Mouse (Mus musculus) hindbrain, embryonic 16.5 days (tissue): ENCODE measurements around the gene Prkrip1. TPM values are rescaled to one million over a fixed set of nuclear protein-coding genes. Genes with fewer than 3 reads are reported as not detected.
A peak's percentile ranks its signal among the peaks of the same experiment; 100 is the strongest.

ENCODE experiments used
- ATAC-seq: fragments of 200-750 bp; cut with Nextera tagmentation; 2 replicates; pipeline ENCODE4 v1.8.0; 2017; ENCODE audit warnings: moderate TSS enrichment, moderate library complexity
- H3K27ac ChIP-seq: fragments of 300-500 bp; sonication (generic); 2 replicates; pipeline ENCODE4 v1.5.1; 2014; ENCODE audit warnings: low read depth, mild to moderate bottlenecking, control low read depth, low read length, moderate library complexity
- H3K27me3 ChIP-seq: fragments of 300-500 bp; sonication (generic); replicated peaks from 2 replicates; pipeline ENCODE4 v1.6.1; 2014; ENCODE audit warnings: low read length; ENCODE audit not compliant: control insufficient read depth, insufficient read depth
- H3K36me3 ChIP-seq: fragments of 300-500 bp; sonication (generic); 2 replicates; pipeline ENCODE4 v1.6.1; 2014; ENCODE audit warnings: mild to moderate bottlenecking, low read length, moderate library complexity, mixed read lengths; ENCODE audit not compliant: control insufficient read depth, insufficient read depth
- H3K4me1 ChIP-seq: fragments of 300-500 bp; sonication (generic); 2 replicates; pipeline ENCODE4 v1.6.1; 2014; ENCODE audit warnings: low read depth, low read length; ENCODE audit not compliant: control insufficient read depth, insufficient read depth
- H3K4me2 ChIP-seq: fragments of 300-500 bp; sonication (generic); 2 replicates; pipeline ENCODE4 v1.6.1; 2014; ENCODE audit warnings: mild to moderate bottlenecking, low read length, control low read depth, moderate library complexity
- H3K4me3 ChIP-seq: fragments of 300-500 bp; sonication (generic); 2 replicates; pipeline ENCODE4 v1.5.1; 2014; ENCODE audit warnings: mild to moderate bottlenecking, low read length, control low read depth, moderate library complexity
- H3K9ac ChIP-seq: fragments of 300-500 bp; sonication (generic); 2 replicates; pipeline ENCODE4 v1.6.1; 2014; ENCODE audit warnings: low read depth, mild to moderate bottlenecking, control low read depth, low read length, moderate library complexity
- H3K9me3 ChIP-seq: fragments of 300-500 bp; sonication (generic); 2 replicates; pipeline ENCODE4 v1.6.1; 2014; ENCODE audit warnings: mild to moderate bottlenecking, low read length, moderate library complexity; ENCODE audit not compliant: control insufficient read depth
- WGBS: fragments of 180-500 bp; shearing (Covaris S2); extraction: QIAGEN DNeasy Blood & Tissue Kit; methylation state at CpG from one replicate; pipeline ENCODE4 v1.1.7; 2014; 5-methylcytosine and 5-hydroxymethylcytosine counted together
- polyA plus RNA-seq: library from polyadenylated mRNA; unstranded; fragments of >200 nt; fragmentation: Nextera tagmentation; extraction: Ambion mirVana; gene quantifications from 2 replicates; pipeline ENCODE4 v1.2.1, GENCODE M21; 2015

Prkrip1 gene
- polyA plus RNA-seq: 63.1 and 67.2 TPM in 2 replicates

DNA sequence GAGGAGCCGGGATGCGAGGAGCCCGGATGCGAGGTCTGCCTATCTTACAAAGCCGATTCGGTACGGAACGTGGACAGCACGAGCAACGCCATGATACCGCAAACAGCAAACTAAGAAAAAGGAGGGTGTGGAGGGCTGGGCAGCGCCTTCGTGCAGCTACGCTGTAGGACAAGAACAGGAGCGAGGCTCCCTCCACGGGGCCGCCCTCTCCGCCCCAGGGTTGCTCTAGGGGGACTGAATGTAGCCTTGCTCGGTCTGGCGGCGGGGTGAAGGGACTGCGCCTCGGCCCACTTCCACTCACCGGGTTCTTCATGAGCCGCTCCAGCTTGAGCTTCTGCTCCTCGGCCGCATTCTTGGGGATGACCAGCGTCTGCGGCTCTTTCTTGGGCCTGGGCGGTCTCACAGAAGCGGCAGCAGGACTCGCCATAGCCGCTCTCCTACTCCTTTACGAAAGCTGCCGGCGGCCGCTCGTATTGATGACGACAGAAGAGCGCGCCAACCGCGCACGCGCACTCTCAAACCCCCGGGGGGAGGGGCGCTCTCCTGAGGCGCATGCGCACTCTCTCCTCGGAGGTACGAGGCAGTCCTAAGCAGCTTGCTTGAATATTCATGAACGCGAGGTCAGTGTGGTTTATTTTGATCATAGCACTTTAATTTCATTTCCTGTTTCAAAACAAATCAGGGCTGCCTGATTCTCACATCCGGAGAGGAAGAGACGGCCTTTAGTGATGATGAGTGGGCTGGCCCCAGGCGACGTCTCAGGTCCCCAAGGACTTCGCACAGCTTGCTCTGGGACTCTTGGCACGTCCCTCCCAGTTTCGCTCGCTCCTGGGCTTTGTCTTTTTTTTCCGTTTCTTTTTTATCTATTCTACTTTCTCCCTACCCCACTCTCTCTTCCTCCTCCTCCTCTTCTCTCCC, at the start of gene Prkrip1:
Gene Prkrip1, minus strand, starts transcription at position 490 of the 918 bp plus-strand sequence.
- Histone ChIP-seq H3K27me3 (no peaks in the 10 kb centered on the region), H3K4me1 (peaks cover 10% of the 10 kb centered on the region), H3K9ac (peak within 1 kb of the TSS; percentile 91), H3K27ac (peak within 1 kb of the TSS; percentile 83), H3K36me3 (peaks cover 13% of the 10 kb centered on the region), H3K4me2 (peak within 1 kb of the TSS; percentile 92), H3K9me3 (no peaks in the 10 kb centered on the region), H3K4me3 (peak within 1 kb of the TSS; percentile 92)
- WGBS: under 1% methylated on average over 62 of the region's 62 CpGs
- peak; percentile 89 for ATAC-seq

DNA sequence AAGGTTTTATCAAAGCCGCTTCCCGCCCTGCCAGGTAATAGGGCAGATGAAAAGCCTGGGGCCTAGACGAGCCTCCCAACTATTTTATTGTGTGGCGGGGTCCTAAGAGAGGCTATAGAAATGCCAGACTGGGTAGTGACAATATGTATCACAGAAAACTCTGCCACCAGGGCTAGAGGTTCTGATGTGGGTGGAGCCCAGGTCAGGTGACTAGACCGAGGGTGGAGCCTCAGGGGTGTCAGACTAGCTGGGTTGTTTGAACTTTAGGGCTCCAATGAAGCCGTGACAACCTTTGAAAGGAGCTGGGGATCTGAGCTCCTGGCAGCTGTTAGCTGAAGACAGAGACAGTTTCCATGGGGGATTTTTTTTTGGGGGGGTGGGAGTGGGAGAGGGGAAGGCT, 49.7 kb upstream of the Prkrip1 start:
- 66% methylated on average over 6 of the region's 6 CpGs for WGBS
- H3K36me3 ChIP-seq: peaks cover 3% of the 10 kb centered on the region
- no peak overlapping the region for H3K27ac ChIP-seq
- ATAC-seq: no peak
- peaks cover 9% of the 10 kb centered on the region for H3K4me1 ChIP-seq
- no peak overlapping the region for H3K4me2 ChIP-seq
- no peak overlapping the region for H3K9ac ChIP-seq
- no peak overlapping the region for H3K4me3 ChIP-seq
- no peaks in the 10 kb centered on the region for H3K27me3 ChIP-seq
- H3K9me3 ChIP-seq: no peaks in the 10 kb centered on the region

DNA sequence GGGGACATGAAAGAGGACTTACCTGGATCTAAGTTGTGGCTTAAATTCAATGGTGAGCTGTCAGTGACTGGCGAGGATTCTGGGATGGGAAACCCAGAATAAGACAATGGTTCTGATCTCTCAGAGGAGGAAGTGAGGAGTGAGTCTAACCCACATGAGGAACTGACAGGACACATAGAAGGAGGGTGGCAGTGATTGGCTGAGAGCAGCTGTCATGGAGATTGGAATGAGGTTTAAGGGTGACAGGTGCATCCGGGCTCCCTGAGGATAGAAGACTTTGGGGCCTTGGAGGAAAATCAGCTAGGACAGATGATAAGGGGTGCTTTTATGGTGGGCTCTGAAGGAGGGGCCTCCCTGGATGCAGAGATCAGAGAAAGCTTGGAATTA, 47.7 kb upstream of the Prkrip1 start, which contains the start of gene Sh2b2:
Gene Sh2b2, minus strand, starts transcription at position 105 of the 387 bp plus-strand sequence.
- H3K36me3 ChIP-seq: peaks cover 3% of the 10 kb centered on the region
- peaks cover 17% of the 10 kb centered on the region for H3K4me1 ChIP-seq
- H3K4me2 ChIP-seq: peak within 1 kb of the TSS; percentile 92
- ATAC-seq: no peak
- H3K4me3 ChIP-seq: peak within 1 kb of the TSS; percentile 83
- WGBS: 86% methylated on average over 2 of the region's 2 CpGs
- H3K9me3 ChIP-seq: no peaks in the 10 kb centered on the region
- no peaks in the 10 kb centered on the region for H3K27me3 ChIP-seq
- peak within 1 kb of the TSS; percentile 84 for H3K27ac ChIP-seq
- H3K9ac ChIP-seq: peak within 1 kb of the TSS; percentile 77

DNA sequence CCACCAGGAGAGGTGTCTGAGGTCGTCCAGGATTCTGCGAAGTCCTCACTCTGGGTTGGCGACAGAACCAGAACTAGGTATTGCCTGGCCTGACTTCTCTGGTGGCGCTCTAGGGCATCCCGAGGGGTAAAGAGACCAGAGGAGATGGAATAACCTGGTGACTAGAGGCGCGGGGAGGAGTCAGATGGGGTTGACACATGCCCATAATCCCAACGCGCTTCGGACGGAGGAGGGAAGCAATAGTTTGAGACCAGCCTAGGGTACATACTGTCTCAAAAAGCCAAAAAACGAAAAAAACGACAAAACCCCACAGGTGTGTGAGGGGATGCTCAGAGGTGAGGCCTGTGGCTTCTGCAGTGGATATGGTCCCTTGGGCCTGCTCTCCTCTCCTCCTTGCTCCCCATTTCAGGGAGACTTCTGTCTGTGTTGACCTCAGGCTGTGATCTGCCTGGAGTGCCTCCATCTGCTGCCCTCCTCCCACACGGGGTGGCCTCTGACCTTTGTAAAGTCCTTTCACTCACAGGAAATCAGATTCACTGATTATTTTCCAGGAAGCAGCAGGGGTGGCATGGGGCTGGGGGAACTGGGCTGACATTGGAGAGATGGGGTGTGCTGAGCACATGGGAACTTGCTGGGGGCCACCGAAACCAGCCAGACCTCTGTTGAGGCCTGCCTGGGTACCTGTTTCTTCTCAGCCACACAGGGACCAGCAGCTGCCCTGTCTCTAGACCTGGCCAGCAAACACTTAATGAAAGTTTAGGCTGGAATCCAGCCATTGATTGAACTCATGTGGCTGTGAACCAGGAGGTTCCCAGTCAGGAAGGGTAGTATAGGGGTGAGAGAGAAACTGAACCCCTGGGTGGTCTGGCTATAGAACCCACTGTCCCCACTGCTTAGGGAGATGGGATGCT, 47.0 kb upstream of the Prkrip1 start:
- Histone ChIP-seq H3K27me3 (no peaks in the 10 kb centered on the region), H3K4me1 (peaks cover 20% of the 10 kb centered on the region), H3K9me3 (no peaks in the 10 kb centered on the region), H3K4me3 (peak overlapping the region; percentile 83), H3K9ac (peak overlapping the region; percentile 77), H3K27ac (peak overlapping the region; percentile 84), H3K36me3 (peaks cover 3% of the 10 kb centered on the region), H3K4me2 (peak overlapping the region; percentile 92)
- ATAC-seq: no peak; the same call in 1 of the 2 replicates
- WGBS: 14% methylated on average over 15 of the region's 15 CpGs

DNA sequence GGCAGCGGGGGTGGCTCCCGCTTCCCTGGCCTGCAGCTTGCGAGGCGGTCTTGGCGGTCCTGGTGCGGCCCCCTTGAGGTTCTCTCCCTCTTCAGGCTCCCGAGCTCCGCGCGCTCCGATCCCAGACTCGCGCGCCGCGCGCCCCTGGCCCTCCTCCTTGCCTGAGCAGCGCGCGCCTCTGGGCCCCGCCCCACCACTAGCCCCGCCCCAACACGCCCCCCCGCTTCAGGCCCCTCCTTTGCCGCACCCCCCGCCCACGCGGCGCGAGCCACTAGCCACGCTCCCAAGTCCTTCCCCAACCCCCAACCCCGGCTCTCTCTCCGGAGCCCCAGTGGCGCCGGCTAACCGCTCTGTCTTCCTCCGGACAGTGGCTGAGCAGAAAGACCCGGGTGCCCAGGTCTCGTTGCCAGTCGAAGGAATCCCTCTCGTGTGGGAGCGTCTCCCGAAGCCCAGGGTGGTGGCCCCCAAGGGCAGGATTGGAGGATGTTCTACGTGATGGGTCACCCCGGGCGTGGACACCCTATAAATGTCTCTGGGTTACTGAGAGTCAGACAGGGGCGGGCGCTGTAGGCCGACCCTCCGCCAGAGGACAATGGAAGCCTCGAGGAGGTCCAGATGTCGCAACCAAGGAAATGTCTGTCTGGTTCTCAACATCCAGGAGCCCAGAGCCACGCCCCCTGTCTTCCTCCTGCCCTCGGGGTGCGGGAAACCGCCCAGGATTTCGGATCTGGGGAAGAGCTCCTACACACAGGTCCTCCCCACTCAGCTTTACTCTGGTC, 46.2 kb upstream of the Prkrip1 start:
- H3K9me3 ChIP-seq: no peaks in the 10 kb centered on the region

DNA sequence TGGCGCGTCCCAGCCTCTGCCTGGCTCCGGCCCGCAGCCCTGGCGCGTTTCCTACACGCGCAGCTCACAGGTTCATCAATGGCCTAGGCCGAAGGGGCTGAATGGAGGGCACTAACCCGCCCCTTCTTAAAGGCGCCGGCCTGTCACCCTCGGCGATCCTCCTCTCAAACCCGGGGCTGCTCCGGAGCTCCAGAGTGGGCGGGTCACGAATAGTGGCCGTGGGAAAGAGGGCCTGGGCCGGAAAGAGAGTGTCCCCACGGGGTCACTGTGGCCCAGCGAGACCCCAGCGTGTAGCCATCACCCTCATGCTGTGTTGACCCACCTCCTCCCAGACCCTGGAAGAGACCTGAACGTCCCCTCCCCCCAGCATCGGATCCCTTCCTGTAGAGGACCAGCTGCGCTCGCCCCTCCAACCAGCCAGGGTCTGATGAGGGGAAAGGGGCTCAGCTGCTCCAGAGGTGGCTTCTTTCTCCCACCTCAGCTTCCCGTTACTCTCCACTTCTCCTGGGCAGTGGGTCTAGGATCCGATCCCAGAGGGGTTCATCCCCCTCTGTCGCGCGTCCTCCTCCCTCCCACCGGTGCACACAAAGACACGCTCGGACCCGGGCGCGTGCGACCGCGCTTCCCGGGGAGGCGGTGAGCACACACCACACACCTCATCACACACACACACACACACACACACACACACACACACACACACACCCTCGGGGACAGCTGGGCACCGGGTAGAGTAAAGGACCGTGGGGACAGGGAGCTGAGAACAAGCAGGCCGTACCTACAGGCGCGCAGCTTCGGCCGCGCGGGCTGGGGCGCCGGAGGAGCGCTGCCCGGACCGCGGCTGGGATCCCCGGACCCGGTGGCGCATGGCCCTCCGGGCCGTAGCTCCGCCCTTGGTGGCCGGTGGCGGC, 45.3 kb upstream of the Prkrip1 start:
- H3K36me3 ChIP-seq: no peaks in the 10 kb centered on the region
- H3K9me3 ChIP-seq: no peaks in the 10 kb centered on the region
- WGBS: under 1% methylated on average over 58 of the region's 67 CpGs
- peak overlapping the region; percentile 91 for H3K9ac ChIP-seq
- ATAC-seq: peak; percentile 57
- H3K4me2 ChIP-seq: peak overlapping the region; percentile 92
- peak overlapping the region; percentile 83 for H3K4me3 ChIP-seq
- H3K4me1 ChIP-seq: peaks cover 23% of the 10 kb centered on the region
- no peaks in the 10 kb centered on the region for H3K27me3 ChIP-seq
- peak overlapping the region; percentile 79 for H3K27ac ChIP-seq

More for the DNA sequence above, 46.2 kb upstream of the Prkrip1 start:
- ATAC-seq: peak; percentile 86
- H3K27me3 ChIP-seq: no peaks in the 10 kb centered on the region
- under 1% methylated on average over 40 of the region's 57 CpGs for WGBS
- no peaks in the 10 kb centered on the region for H3K36me3 ChIP-seq
- H3K4me3 ChIP-seq: peak overlapping the region; percentile 83
- peaks cover 23% of the 10 kb centered on the region for H3K4me1 ChIP-seq
- peak overlapping the region; percentile 84 for H3K27ac ChIP-seq
- peak overlapping the region; percentile 91 for H3K9ac ChIP-seq
- H3K4me2 ChIP-seq: peak overlapping the region; percentile 92

DNA sequence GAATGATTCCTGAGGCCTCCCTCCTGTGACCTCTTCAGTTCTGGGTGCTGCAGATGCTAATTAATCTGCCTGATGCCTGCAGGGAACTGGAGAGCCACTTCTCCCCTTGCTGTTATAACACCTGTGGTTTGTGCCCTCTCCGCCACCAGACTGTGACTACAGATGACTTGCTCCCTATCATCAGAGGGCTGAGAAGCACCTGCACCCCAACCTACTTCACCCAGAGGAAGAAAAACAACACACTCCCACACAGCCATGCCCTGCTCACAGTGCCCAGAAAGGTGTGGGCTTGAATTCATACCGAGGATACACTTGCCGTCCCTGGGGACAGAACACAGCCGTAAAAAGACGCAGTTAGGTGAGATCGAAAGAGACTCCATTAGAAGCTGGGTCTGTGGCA, 42.4 kb upstream of the Prkrip1 start:
- H3K4me1 ChIP-seq: peaks cover 31% of the 10 kb centered on the region
- 81% methylated on average over 6 of the region's 6 CpGs for WGBS
- H3K36me3 ChIP-seq: no peaks in the 10 kb centered on the region
- no peaks in the 10 kb centered on the region for H3K27me3 ChIP-seq
- no peak for ATAC-seq
- H3K9me3 ChIP-seq: no peaks in the 10 kb centered on the region
- no peak overlapping the region for H3K27ac ChIP-seq
- H3K9ac ChIP-seq: no peak overlapping the region
- no peak overlapping the region for H3K4me2 ChIP-seq
- no peak overlapping the region for H3K4me3 ChIP-seq

DNA sequence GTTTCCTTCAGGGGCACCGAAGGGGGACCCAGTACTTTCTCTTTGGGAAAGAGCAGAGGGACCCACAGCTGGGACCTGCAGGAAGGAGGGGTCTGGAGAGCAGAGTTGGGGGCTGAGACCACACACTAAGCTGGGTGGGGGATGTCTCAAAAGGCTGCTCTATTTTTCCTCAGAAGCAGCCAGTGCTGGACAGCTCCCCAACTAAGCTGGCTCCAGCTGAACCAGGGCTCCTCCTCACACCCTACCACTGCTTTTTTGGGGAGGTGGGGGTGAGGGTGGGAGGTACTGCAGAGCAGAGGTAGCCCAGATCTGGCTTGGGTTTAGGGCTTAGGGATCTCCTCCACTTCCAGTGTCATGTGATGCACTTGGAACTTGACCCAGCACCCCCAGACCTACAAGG, 41.6 kb upstream of the Prkrip1 start:
- ATAC-seq: no peak
- no peak overlapping the region for H3K4me2 ChIP-seq

More for the DNA sequence above, 41.6 kb upstream of the Prkrip1 start:
- no peaks in the 10 kb centered on the region for H3K27me3 ChIP-seq
- H3K4me1 ChIP-seq: peaks cover 26% of the 10 kb centered on the region
- no peak overlapping the region for H3K9ac ChIP-seq
- H3K9me3 ChIP-seq: no peaks in the 10 kb centered on the region
- WGBS: 53% methylated on average over 1 of the region's 1 CpGs
- H3K4me3 ChIP-seq: no peak overlapping the region
- H3K27ac ChIP-seq: no peak overlapping the region
- no peaks in the 10 kb centered on the region for H3K36me3 ChIP-seq
